In genomic region chr10:41582901-41583361, GRCm38 (mm10) we compare ENCODE assay signal across 10 mouse cellular contexts.
DNase-seq lines count a peak whose midpoint lies in the region; ATAC-seq and TF ChIP-seq lines count a peak whose summit lies in the region.
"Had no signal": no experiment of that assay in that cellular context is flagged by ENCODE, and none has a peak within 500 bp of the region (broad histone marks: within the 10 kb centered on the region; RNA-seq: fewer than 3 reads in every experiment).

No protein-coding gene starts in this region.

- H3K9ac ChIP-seq in kidney, postnatal 0 days (ENCODE audit: low read depth, low read length), result no peak overlapping the region
- no peak overlapping the region for H3K9ac ChIP-seq in embryonic facial prominence, embryonic 13.5 days
- H3K9ac ChIP-seq in stomach, embryonic 16.5 days (ENCODE audit: low read length), result no peak overlapping the region
- H3K9ac ChIP-seq in liver, postnatal 0 days (replicated peaks), result no peak overlapping the region
- H3K9ac ChIP-seq: neural tube, embryonic 12.5 days had no signal

- no peak overlapping the region for H3K4me2 ChIP-seq in kidney, postnatal 0 days (ENCODE audit: low read length)
- no peak overlapping the region for H3K4me2 ChIP-seq in embryonic facial prominence, embryonic 13.5 days
- no peak overlapping the region for H3K4me2 ChIP-seq in stomach, embryonic 16.5 days (ENCODE audit: low read depth, low read length)
- no peak overlapping the region for H3K4me2 ChIP-seq in liver, postnatal 0 days (ENCODE audit: low read depth, low read length)
- H3K4me2 ChIP-seq: neural tube, embryonic 12.5 days had no signal

- 10% methylated on average over 5 of the region's 5 CpGs for WGBS in kidney, postnatal 0 days
- WGBS in embryonic facial prominence, embryonic 13.5 days, result 5% methylated on average over 4 of the region's 5 CpGs
- 17% methylated on average over 5 of the region's 5 CpGs for WGBS in stomach, embryonic 16.5 days
- WGBS in liver, postnatal 0 days (ENCODE audit: insufficient replicate concordance), result 24% methylated on average over 4 of the region's 5 CpGs

- no peaks in the 10 kb centered on the region for H3K4me1 ChIP-seq in kidney, postnatal 0 days (replicated peaks; ENCODE audit: insufficient read depth, low read length)
- peaks cover 12% of the 10 kb centered on the region for H3K4me1 ChIP-seq in embryonic facial prominence, embryonic 13.5 days
- peaks cover 7% of the 10 kb centered on the region; the same call in 1 of the 2 replicates for H3K4me1 ChIP-seq in stomach, embryonic 16.5 days (ENCODE audit: control insufficient read depth, insufficient read depth, low read length)
- no peaks in the 10 kb centered on the region; the same call in 1 of the 2 replicates for H3K4me1 ChIP-seq in liver, postnatal 0 days (ENCODE audit: insufficient read depth)

- no peak overlapping the region for H3K4me3 ChIP-seq in kidney, postnatal 0 days (replicated peaks; ENCODE audit: low read depth, low read length)
- no peak overlapping the region for H3K4me3 ChIP-seq in embryonic facial prominence, embryonic 13.5 days
- H3K4me3 ChIP-seq in stomach, embryonic 16.5 days (replicated peaks; ENCODE audit: low read length), result no peak overlapping the region
- no peak overlapping the region for H3K4me3 ChIP-seq in liver, postnatal 0 days (ENCODE audit: low read depth, low read length)
- H3K4me3 ChIP-seq: neural tube, embryonic 12.5 days had no signal

- no peaks in the 10 kb centered on the region for H3K36me3 ChIP-seq in kidney, postnatal 0 days (ENCODE audit: insufficient read depth, low read length)
- no peaks in the 10 kb centered on the region for H3K36me3 ChIP-seq in embryonic facial prominence, embryonic 13.5 days
- H3K36me3 ChIP-seq in stomach, embryonic 16.5 days (ENCODE audit: control insufficient read depth, insufficient read depth, low read length), result no peaks in the 10 kb centered on the region
- no peaks in the 10 kb centered on the region for H3K36me3 ChIP-seq in liver, postnatal 0 days (replicated peaks; ENCODE audit: insufficient read depth, low read length)
- H3K36me3 ChIP-seq: neural tube, embryonic 12.5 days had no signal

- TF ChIP-seq CTCF in kidney, postnatal 0 days (IDR thresholded peaks at IDR 0.05; ENCODE audit: low read depth), result no peak
- TF ChIP-seq CTCF in liver, postnatal 0 days (IDR thresholded peaks at IDR 0.05; ENCODE audit: low read depth), result no peak

- H3K9me3 ChIP-seq in kidney, postnatal 0 days (replicated peaks; ENCODE audit: low read length), result no peaks in the 10 kb centered on the region
- H3K9me3 ChIP-seq in embryonic facial prominence, embryonic 13.5 days, result no peaks in the 10 kb centered on the region
- H3K9me3 ChIP-seq in stomach, embryonic 16.5 days (replicated peaks; ENCODE audit: control insufficient read depth, low read length), result no peaks in the 10 kb centered on the region
- no peaks in the 10 kb centered on the region for H3K9me3 ChIP-seq in liver, postnatal 0 days (ENCODE audit: low read length)
- H3K9me3 ChIP-seq: neural tube, embryonic 12.5 days had no signal

- ATAC-seq in kidney, postnatal 0 days (replicated peaks; ENCODE audit: low FRiP score, low read depth), result peak; percentile 65; the same call in 1 of the 2 replicates
- ATAC-seq in embryonic facial prominence, embryonic 13.5 days (ENCODE audit: insufficient number of reproducible peaks, insufficient read depth, low FRiP score, low TSS enrichment, low read depth), result peak; percentile 48; the same call in 1 of the 2 replicates
- ATAC-seq in stomach, embryonic 16.5 days (ENCODE audit: insufficient read depth, low FRiP score), result peak; percentile 66; the same call in 1 of the 2 replicates
- no peak for ATAC-seq in megakaryocyte, adult 5-6 weeks (ENCODE audit: poor library complexity, severe bottlenecking)
- no peak for ATAC-seq in liver, postnatal 0 days

- no peak for TF ChIP-seq EP300 in liver, postnatal 0 days (IDR thresholded peaks at IDR 0.05; ENCODE audit: low read depth)

- H3K27ac ChIP-seq in kidney, postnatal 0 days, result no peak overlapping the region
- H3K27ac ChIP-seq in embryonic facial prominence, embryonic 13.5 days, result peak overlapping the region; percentile 56; the same call in 1 of the 2 replicates
- H3K27ac ChIP-seq in stomach, embryonic 16.5 days (ENCODE audit: low read length), result no peak overlapping the region
- H3K27ac ChIP-seq in liver, postnatal 0 days (ENCODE audit: low read depth), result no peak overlapping the region
- H3K27ac ChIP-seq: neural tube, embryonic 12.5 days had no signal

- H3K27me3 ChIP-seq in kidney, postnatal 0 days (ENCODE audit: insufficient read depth, low read length), result no peaks in the 10 kb centered on the region
- no peaks in the 10 kb centered on the region for H3K27me3 ChIP-seq in embryonic facial prominence, embryonic 13.5 days
- no peaks in the 10 kb centered on the region for H3K27me3 ChIP-seq in stomach, embryonic 16.5 days (ENCODE audit: control insufficient read depth, insufficient read depth, low read length)
- H3K27me3 ChIP-seq in liver, postnatal 0 days (ENCODE audit: insufficient read depth, low read length), result no peaks in the 10 kb centered on the region
- H3K27me3 ChIP-seq: neural tube, embryonic 12.5 days had no signal

- DNase-seq in adrenal gland, postnatal 14 days, result peak; percentile 23
- no peak for DNase-seq in adrenal gland, postnatal 25 days
- DNase-seq in kidney, postnatal 0 days (ENCODE audit: low spot score), result peak; percentile 72
- no peak for DNase-seq in kidney, adult 9 months
- no peak for DNase-seq in liver, postnatal 0 days
- DNase-seq: lung, adult 2 months had no signal

Comparison
In these comparisons a context has a peak if more than half of its experiments do, and no peak if none do; other contexts are left out.
1. DNase-seq: peak in adrenal gland, postnatal 14 days (single experiment) and kidney, postnatal 0 days (single experiment); none in adrenal gland, postnatal 25 days (single experiment), kidney, adult 9 months (single experiment) and liver, postnatal 0 days (single experiment).
2. ATAC-seq: peak in kidney, postnatal 0 days (single experiment), embryonic facial prominence, embryonic 13.5 days (single experiment) and stomach, embryonic 16.5 days (single experiment); none in megakaryocyte, adult 5-6 weeks (single experiment) and liver, postnatal 0 days (single experiment).